Mouse (Mus musculus) kidney, postnatal 36 days (tissue): ENCODE measurements around the gene Ano8.
"Not testable (repeated sequence)": the region's sequence is repeated elsewhere in the genome, so short reads cannot be mapped to it uniquely, and the experiment has no call there.

Source experiments
- DNase-seq, 2 experiments: peaks; one replicate each; pipeline ENCODE4 v3.0.0; 2021 to 2022; ENCODE audit warnings: mixed read lengths in 2 of 2

The Ano8 gene

DNA sequence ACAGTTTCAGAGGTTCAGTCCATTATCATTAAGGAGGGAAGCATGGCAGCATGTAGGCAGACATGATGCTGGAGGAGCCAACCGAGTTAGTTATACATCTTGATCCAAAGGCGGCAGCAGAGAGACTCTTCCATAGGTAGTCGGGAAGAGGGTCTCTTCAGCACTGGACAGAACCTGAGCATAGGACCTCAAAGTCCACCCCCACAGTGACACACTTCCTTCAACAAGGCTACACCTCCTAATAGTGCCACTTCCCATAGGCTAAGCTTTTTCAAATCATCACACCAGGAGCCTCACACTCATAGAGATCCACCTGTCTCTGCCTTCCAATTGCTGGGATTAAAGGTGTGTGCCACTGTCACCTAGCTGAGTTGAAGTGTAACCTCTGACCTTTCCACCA lies 48.7 kb downstream of the Ano8 start:
- no peak for DNase-seq

DNA sequence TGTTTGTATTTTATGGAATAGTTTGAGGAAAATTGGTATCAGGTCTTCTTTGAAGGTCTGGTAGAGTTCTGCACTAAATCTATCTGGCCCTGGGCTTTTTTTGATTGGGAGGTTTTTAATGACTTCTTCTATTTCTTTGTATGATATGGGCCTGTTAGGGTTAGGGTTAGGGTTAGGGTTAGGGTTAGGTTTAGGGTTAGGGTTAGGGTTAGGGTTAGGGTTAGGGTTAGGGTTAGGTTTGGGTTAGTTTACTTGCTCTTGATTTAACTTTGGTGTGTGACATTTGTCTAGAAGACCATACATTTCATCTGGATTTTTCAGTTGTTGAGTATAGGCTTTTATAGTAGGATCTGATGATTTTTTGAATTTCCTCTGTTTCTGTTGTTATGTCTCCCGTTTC lies 52.8 kb downstream of the Ano8 start:
- DNase-seq, result not testable (repeated sequence)
